Comparison of ENCODE assay signal across 8 mouse cellular contexts in genomic region chrX:51204626-51205547, GRCm38 (mm10). TPM values are rescaled to one million over a fixed set of nuclear protein-coding genes. Genes with fewer than 3 reads are reported as not detected.
DNase-seq lines count a peak whose midpoint lies in the region; ATAC-seq and TF ChIP-seq lines count a peak whose summit lies in the region.

No protein-coding gene starts in this region.

- no peaks in the 10 kb centered on the region for H3K9me3 ChIP-seq in CH12.LX (replicated peaks; ENCODE audit: low read length)
- H3K9me3 ChIP-seq in embryonic facial prominence, embryonic 15.5 days (replicated peaks), result no peaks in the 10 kb centered on the region
- H3K9me3 ChIP-seq in limb, embryonic 13.5 days, result no peaks in the 10 kb centered on the region
- H3K9me3 ChIP-seq in midbrain, embryonic 14.5 days (ENCODE audit: control insufficient read depth, low read length), result no peaks in the 10 kb centered on the region
- no peaks in the 10 kb centered on the region for H3K9me3 ChIP-seq in stomach, embryonic 14.5 days (ENCODE audit: control insufficient read depth, low read depth, low read length)

- 0 out of 2 replicates have a peak overlapping the region, but pooled peaks have one; percentile 30 for H3K27ac ChIP-seq in CH12.LX (ENCODE audit: insufficient read depth, low read depth)
- H3K27ac ChIP-seq in embryonic facial prominence, embryonic 15.5 days (replicated peaks), result peak overlapping the region; percentile 75
- peak overlapping the region; percentile 81 for H3K27ac ChIP-seq in limb, embryonic 13.5 days
- H3K27ac ChIP-seq in midbrain, embryonic 14.5 days (replicated peaks; ENCODE audit: low read depth, low read length), result no peak overlapping the region
- H3K27ac ChIP-seq in stomach, embryonic 14.5 days (ENCODE audit: low read length), result peak overlapping the region; percentile 86; the same call in 1 of the 2 replicates

- no peaks in the 10 kb centered on the region for H3K4me1 ChIP-seq in CH12.LX (ENCODE audit: control insufficient read depth in 1 of 2, insufficient read depth in 2 of 2)
- no peaks in the 10 kb centered on the region for H3K4me1 ChIP-seq in embryonic facial prominence, embryonic 15.5 days
- H3K4me1 ChIP-seq in limb, embryonic 13.5 days, result peaks cover 9% of the 10 kb centered on the region; the same call in 1 of the 2 replicates
- H3K4me1 ChIP-seq in midbrain, embryonic 14.5 days (ENCODE audit: control insufficient read depth, insufficient read depth, low read length), result no peaks in the 10 kb centered on the region
- no peaks in the 10 kb centered on the region for H3K4me1 ChIP-seq in stomach, embryonic 14.5 days (ENCODE audit: control insufficient read depth, insufficient read depth, low read length)

- no peaks in the 10 kb centered on the region for H3K79me2 ChIP-seq in CH12.LX (replicated peaks; ENCODE audit: control insufficient read depth, extremely low read depth, insufficient read depth, poor library complexity, severe bottlenecking)

- TF ChIP-seq CTCF in CH12.LX (conservative IDR thresholded peaks at IDR 0.05 in 1 of 2, IDR thresholded peaks at IDR 0.05 in 1 of 2; ENCODE audit: low read depth in 2 of 2, low read length in 2 of 2), result no peak

- 19% methylated on average over 49 of the region's 67 CpGs for WGBS in embryonic facial prominence, embryonic 15.5 days
- 18% methylated on average over 46 of the region's 67 CpGs for whole genome bisulfite sequencing in limb, embryonic 13.5 days
- WGBS in midbrain, embryonic 14.5 days, result 25% methylated on average over 37 of the region's 67 CpGs
- WGBS in stomach, embryonic 14.5 days, result 33% methylated on average over 50 of the region's 67 CpGs

- peak; percentile 63 for DNase-seq in CH12.LX (ENCODE audit: extremely low read depth)
- peak; percentile 63 to 79 for DNase-seq in adrenal gland, postnatal 36 days
- peak; percentile 52 for DNase-seq in heart, postnatal 4 days
- peak; percentile 57 for DNase-seq in midbrain, embryonic 14.5 days
- DNase-seq in MN1 (ENCODE audit: low spot score), result no peak

- dilution Hi-C loops in CH12.LX (cut with MboI; ENCODE audit: extremely low pct_ligation_motif_present, extremely low pct_unique_long_range_greater_than_20kb, low sequenced_read_pairs), result no loop called here

- no peak for TF ChIP-seq POLR2A in CH12.LX (IDR thresholded peaks at IDR 0.05; ENCODE audit: low read depth, low read length)

- ATAC-seq in embryonic facial prominence, embryonic 15.5 days (ENCODE audit: insufficient number of reproducible peaks, low FRiP score, low TSS enrichment, low read depth), result peak; percentile 84
- ATAC-seq in limb, embryonic 13.5 days (ENCODE audit: low FRiP score, low read depth), result peak; percentile 82
- peak; percentile 87 for ATAC-seq in midbrain, embryonic 14.5 days (ENCODE audit: low FRiP score, low TSS enrichment)
- ATAC-seq in stomach, embryonic 14.5 days (ENCODE audit: insufficient number of reproducible peaks, insufficient read depth, low FRiP score, low read depth), result peak; percentile 80

- no peaks in the 10 kb centered on the region for H3K36me3 ChIP-seq in CH12.LX (replicated peaks in 1 of 2; ENCODE audit: control insufficient read depth in 1 of 2, insufficient read depth in 1 of 2, low read length in 1 of 2)
- no peaks in the 10 kb centered on the region for H3K36me3 ChIP-seq in embryonic facial prominence, embryonic 15.5 days
- H3K36me3 ChIP-seq in limb, embryonic 13.5 days, result no peaks in the 10 kb centered on the region
- H3K36me3 ChIP-seq in midbrain, embryonic 14.5 days (ENCODE audit: control insufficient read depth, insufficient read depth, low read length), result no peaks in the 10 kb centered on the region
- H3K36me3 ChIP-seq in stomach, embryonic 14.5 days (ENCODE audit: control insufficient read depth, insufficient read depth, low read length), result no peaks in the 10 kb centered on the region

- in situ Hi-C loops in CH12.LX (cut with MboI; ENCODE audit: low pct_ligation_motif_present, low pct_unique_long_range_greater_than_20kb, low sequenced_read_pairs), result no loop called here

- no peaks in the 10 kb centered on the region for H3K27me3 ChIP-seq in CH12.LX (replicated peaks)
- no peaks in the 10 kb centered on the region; the same call in 1 of the 2 replicates for H3K27me3 ChIP-seq in embryonic facial prominence, embryonic 15.5 days
- peaks cover 2% of the 10 kb centered on the region; the same call in 1 of the 2 replicates for H3K27me3 ChIP-seq in limb, embryonic 13.5 days
- peaks cover 12% of the 10 kb centered on the region; the same call in 1 of the 2 replicates for H3K27me3 ChIP-seq in midbrain, embryonic 14.5 days (ENCODE audit: control insufficient read depth, insufficient read depth, low read length)
- no peaks in the 10 kb centered on the region for H3K27me3 ChIP-seq in stomach, embryonic 14.5 days (ENCODE audit: control insufficient read depth, insufficient read depth, low read length)

- peak overlapping the region; percentile 72 for H3K9ac ChIP-seq in CH12.LX (ENCODE audit: insufficient read depth, low read depth)
- H3K9ac ChIP-seq in embryonic facial prominence, embryonic 15.5 days, result peak overlapping the region; percentile 15; the same call in 1 of the 2 replicates
- peak overlapping the region; percentile 67 for H3K9ac ChIP-seq in limb, embryonic 13.5 days
- no peak overlapping the region; the same call in 1 of the 2 replicates for H3K9ac ChIP-seq in midbrain, embryonic 14.5 days (replicated peaks; ENCODE audit: low read length)
- H3K9ac ChIP-seq in stomach, embryonic 14.5 days (replicated peaks; ENCODE audit: low read depth, low read length), result peak overlapping the region; percentile 30; the same call in 1 of the 2 replicates

- no peak for TF ChIP-seq RAD21 in CH12.LX (IDR thresholded peaks at IDR 0.05; ENCODE audit: low read depth, low read length)

- H3K4me3 ChIP-seq in CH12.LX (replicated peaks in 1 of 3; ENCODE audit: low read depth in 2 of 3, low read length in 2 of 3, poor library complexity in 1 of 3), result peak overlapping the region; percentile 4 to 74 (median 55)
- peak overlapping the region; percentile 57 for H3K4me3 ChIP-seq in embryonic facial prominence, embryonic 15.5 days (replicated peaks)
- H3K4me3 ChIP-seq in limb, embryonic 13.5 days, result peak overlapping the region; percentile 54
- peak overlapping the region; percentile 48 for H3K4me3 ChIP-seq in midbrain, embryonic 14.5 days (replicated peaks; ENCODE audit: low read depth, low read length)
- peak overlapping the region; percentile 46 for H3K4me3 ChIP-seq in stomach, embryonic 14.5 days (ENCODE audit: low read depth, low read length)

- no peak for TF ChIP-seq EP300 in CH12.LX (IDR thresholded peaks at IDR 0.05; ENCODE audit: low read length)

- H3K4me2 ChIP-seq in CH12.LX (ENCODE audit: insufficient read depth, low read depth, poor library complexity, severe bottlenecking), result peak overlapping the region; percentile 65
- peak overlapping the region; percentile 59 for H3K4me2 ChIP-seq in embryonic facial prominence, embryonic 15.5 days (replicated peaks)
- peak overlapping the region; percentile 61 for H3K4me2 ChIP-seq in limb, embryonic 13.5 days (replicated peaks)
- peak overlapping the region; percentile 79 for H3K4me2 ChIP-seq in midbrain, embryonic 14.5 days (ENCODE audit: low read length)
- H3K4me2 ChIP-seq in stomach, embryonic 14.5 days (replicated peaks; ENCODE audit: low read depth, low read length), result peak overlapping the region; percentile 50

TF ChIP-seq in CH12.LX, 34 proteins besides CTCF, POLR2A, EP300 and RAD21:
- TF ChIP-seq KAT2A (IDR thresholded peaks at IDR 0.05; ENCODE audit: insufficient replicate concordance, low read length) (no peak), CHD1 (IDR thresholded peaks at IDR 0.05; ENCODE audit: low read depth, low read length) (no peak), ZNF384 (IDR thresholded peaks at IDR 0.05; ENCODE audit: low read depth, low read length) (peak; percentile 91), MAZ (IDR thresholded peaks at IDR 0.05; ENCODE audit: low read depth, low read length) (no peak), NELFE (IDR thresholded peaks at IDR 0.05; ENCODE audit: low read depth, low read length) (no peak), SIN3A (IDR thresholded peaks at IDR 0.05; ENCODE audit: low read length) (no peak), MYC (IDR thresholded peaks at IDR 0.05; ENCODE audit: low read depth, low read length) (no peak)

RNA-seq across cellular contexts. Expression of gene Mbnl3, which starts 1.4 kb away (rescaled TPM):
- total RNA-seq in CH12.LX (2012; rRNA removed) (6.6 and 8.4 TPM in 2 replicates), CH12.LX (2014; rRNA removed) (11.8 and 12.5 TPM in 2 replicates)
- 14.2 and 14.4 TPM in 2 replicates for polyA plus RNA-seq in CH12.LX (2012; ENCODE audit: insufficient read length, low read depth)
- 1 to 10 TPM; 4.5 to 5.0 TPM for total RNA-seq in adrenal gland, postnatal 36 days (2021)
- 9.3 and 9.5 TPM in 2 replicates for polyA plus RNA-seq in embryonic facial prominence, embryonic 15.5 days (2015; fragmentation: Nextera tagmentation; extraction: Ambion mirVana)
- total RNA-seq in heart, postnatal 4 days (2021), result 10 to 100 TPM in 1 of 2 experiments, 1 to 10 TPM in 1; 9.7 to 10.6 TPM
- polyA plus RNA-seq in limb, embryonic 13.5 days (2015; fragmentation: Nextera tagmentation; extraction: Ambion mirVana), result 14.6 and 16.0 TPM in 2 replicates
- polyA plus RNA-seq in midbrain, embryonic 14.5 days (2014; fragmentation: Nextera tagmentation; extraction: Ambion mirVana), result 0.40 and 1.6 TPM in 2 replicates
- 13.6 and 14.7 TPM in 2 replicates for polyA plus RNA-seq in stomach, embryonic 14.5 days (2014; fragmentation: Nextera tagmentation; extraction: Ambion mirVana)
